Mouse (Mus musculus) lung, postnatal 0 days (tissue): ENCODE data around the gene Pygm. TPM values are rescaled to one million over a fixed set of nuclear protein-coding genes. Genes with fewer than 3 reads are reported as not detected.

Experiments used
- ATAC-seq: fragments of 200-750 bp; cut with Nextera tagmentation; 2 replicates; pipeline ENCODE4 v1.8.0; 2017; ENCODE audit warnings: moderate library complexity
- DNase-seq: peaks from one replicate; pipeline ENCODE4 v3.0.0-alpha.2; 2016; ENCODE audit warnings: low spot score
- H3K27ac ChIP-seq: fragments of 300-500 bp; sonication (generic); 2 replicates; pipeline ENCODE4 v1.5.1; 2014; ENCODE audit warnings: antibody characterized with exemption, mild to moderate bottlenecking, low read length, mixed read lengths
- H3K27me3 ChIP-seq: fragments of 300-500 bp; sonication (generic); replicated peaks from 2 replicates; pipeline ENCODE4 v1.6.1; 2014; ENCODE audit warnings: low read length, mixed read lengths; ENCODE audit not compliant: insufficient read depth
- H3K36me3 ChIP-seq: fragments of 300-500 bp; sonication (generic); 2 replicates; pipeline ENCODE4 v1.6.1; 2014; ENCODE audit warnings: low read length, mixed read lengths; ENCODE audit not compliant: insufficient read depth
- H3K4me1 ChIP-seq: fragments of 300-500 bp; sonication (generic); 2 replicates; pipeline ENCODE4 v1.6.1; 2014; ENCODE audit warnings: antibody characterized with exemption, low read depth, low read length, mixed read lengths; ENCODE audit not compliant: insufficient read depth
- H3K4me2 ChIP-seq: fragments of 300-500 bp; sonication (generic); replicated peaks from 2 replicates; pipeline ENCODE4 v1.6.1; 2014; ENCODE audit warnings: low read depth, mild to moderate bottlenecking, low read length, moderate library complexity, mixed read lengths
- H3K4me3 ChIP-seq: fragments of 300-500 bp; sonication (generic); 2 replicates; pipeline ENCODE4 v1.5.1; 2014; ENCODE audit warnings: low read depth, low read length
- H3K9ac ChIP-seq: fragments of 300-500 bp; sonication (generic); replicated peaks from 2 replicates; pipeline ENCODE4 v1.6.1; 2014; ENCODE audit warnings: low read depth, mild to moderate bottlenecking
- H3K9me3 ChIP-seq: fragments of 300-500 bp; sonication (generic); 2 replicates; pipeline ENCODE4 v1.6.1; 2016; ENCODE audit warnings: low read length, mixed read lengths
- CTCF ChIP-seq: IDR thresholded peaks from 2 replicates; pipeline ENCODE4 v1.5.1; 2016; ENCODE audit warnings: antibody characterized with exemption, mild to moderate bottlenecking
- EP300 ChIP-seq: IDR thresholded peaks from 2 replicates; pipeline ENCODE4 v1.6.1; 2016; ENCODE audit warnings: antibody characterized with exemption, mild to moderate bottlenecking, control low read depth
- WGBS: fragments of 180-500 bp; shearing (Covaris S2); extraction: QIAGEN DNeasy Blood & Tissue Kit; methylation state at CpG from one replicate; pipeline ENCODE4 v1.1.7; 2014; 5-methylcytosine and 5-hydroxymethylcytosine counted together
- polyA plus RNA-seq: library from polyadenylated mRNA; unstranded; fragments of >200 nt; fragmentation: Nextera tagmentation; extraction: Ambion mirVana; gene quantifications from 2 replicates; pipeline ENCODE4 v1.2.1, GENCODE M21; 2015

Gene Pygm
- polyA plus RNA-seq, 1 experiment from 2014 or later = 20.5 TPM

DNA sequence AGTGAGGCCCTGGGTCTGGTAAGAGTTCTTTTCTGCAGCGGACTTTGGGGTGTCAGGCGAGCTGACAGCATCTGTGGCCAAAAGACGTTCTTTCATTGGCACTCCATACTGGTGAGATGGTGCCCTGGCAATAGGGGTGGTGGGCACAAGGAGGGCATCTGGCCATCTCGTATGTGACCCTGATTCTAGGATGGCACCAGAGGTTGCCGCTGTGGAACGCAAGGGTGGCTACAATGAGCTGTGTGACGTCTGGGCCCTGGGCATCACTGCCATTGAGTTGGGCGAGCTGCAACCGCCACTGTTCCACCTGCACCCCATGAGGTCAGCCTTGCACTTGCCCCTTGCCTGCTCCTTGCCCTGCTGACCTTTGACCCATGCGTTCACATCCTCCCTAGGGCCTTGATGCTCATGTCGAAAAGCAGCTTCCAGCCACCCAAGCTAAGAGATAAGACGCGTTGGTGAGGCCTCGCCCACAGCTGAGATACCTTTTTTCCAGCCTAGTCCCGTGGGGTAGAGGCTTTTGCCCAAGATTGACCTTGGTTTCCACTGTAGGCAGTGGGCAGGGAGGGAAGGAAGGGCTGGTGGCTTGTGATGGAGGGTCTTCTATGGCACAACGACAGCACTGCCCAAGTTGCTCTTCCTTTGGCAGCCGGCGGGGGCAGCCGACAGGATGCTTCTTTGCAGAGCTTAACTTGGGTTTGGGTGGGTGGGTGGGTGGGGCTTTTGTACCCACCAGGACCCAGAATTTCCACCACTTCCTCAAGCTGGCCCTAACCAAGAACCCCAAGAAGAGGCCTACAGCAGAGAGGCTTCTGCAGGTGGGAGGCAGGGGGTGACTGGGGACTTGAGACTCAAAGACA is 40.9 kb upstream of the Pygm start:
- TF ChIP-seq EP300 = no peak
- TF ChIP-seq CTCF = no peak; the same call in 1 of the 2 replicates
- H3K27ac ChIP-seq = no peak overlapping the region
- no peaks in the 10 kb centered on the region for H3K27me3 ChIP-seq
- peaks cover 28% of the 10 kb centered on the region; the same call in 1 of the 2 replicates for H3K36me3 ChIP-seq
- DNase-seq = no peak
- H3K4me3 ChIP-seq = no peak overlapping the region
- 74% methylated on average over 19 of the region's 19 CpGs for WGBS
- H3K4me1 ChIP-seq = peaks cover 9% of the 10 kb centered on the region; the same call in 1 of the 2 replicates
- H3K4me2 ChIP-seq = 0 out of 2 replicates have a peak overlapping the region, but pooled peaks have one; percentile 96
- H3K9me3 ChIP-seq = no peaks in the 10 kb centered on the region
- no peak overlapping the region for H3K9ac ChIP-seq
- no peak for ATAC-seq

DNA sequence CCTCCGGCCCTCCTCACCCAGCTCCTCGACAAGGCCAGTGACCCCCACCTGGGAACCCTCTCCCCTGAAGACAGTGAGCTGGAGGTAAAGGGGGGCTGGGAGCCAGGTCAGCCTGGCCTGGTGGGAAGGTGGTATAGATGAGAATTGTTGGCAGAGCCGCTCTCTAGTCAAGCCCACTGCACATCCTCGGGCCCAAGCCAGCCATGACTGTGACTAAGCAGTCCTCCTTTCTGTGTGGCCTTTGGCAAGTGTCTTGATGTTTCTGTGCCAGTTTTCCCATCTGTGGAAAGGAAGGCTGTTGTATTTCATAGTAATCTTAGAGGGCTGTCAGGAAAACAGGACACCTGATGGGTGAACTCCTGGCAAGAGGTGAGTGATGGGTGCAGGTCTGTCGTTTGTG is 40.2 kb upstream of the Pygm start:
- no peak overlapping the region for H3K9ac ChIP-seq
- H3K9me3 ChIP-seq = no peaks in the 10 kb centered on the region
- H3K4me2 ChIP-seq = no peak overlapping the region
- no peak overlapping the region for H3K4me3 ChIP-seq
- H3K27ac ChIP-seq = no peak overlapping the region
- no peaks in the 10 kb centered on the region for H3K27me3 ChIP-seq
- peaks cover 9% of the 10 kb centered on the region; the same call in 1 of the 2 replicates for H3K4me1 ChIP-seq
- DNase-seq (no peak), ATAC-seq (no peak)
- WGBS = 91% methylated on average over 5 of the region's 5 CpGs
- peaks cover 28% of the 10 kb centered on the region; the same call in 1 of the 2 replicates for H3K36me3 ChIP-seq
- no peak for TF ChIP-seq EP300
- TF ChIP-seq CTCF = no peak

DNA sequence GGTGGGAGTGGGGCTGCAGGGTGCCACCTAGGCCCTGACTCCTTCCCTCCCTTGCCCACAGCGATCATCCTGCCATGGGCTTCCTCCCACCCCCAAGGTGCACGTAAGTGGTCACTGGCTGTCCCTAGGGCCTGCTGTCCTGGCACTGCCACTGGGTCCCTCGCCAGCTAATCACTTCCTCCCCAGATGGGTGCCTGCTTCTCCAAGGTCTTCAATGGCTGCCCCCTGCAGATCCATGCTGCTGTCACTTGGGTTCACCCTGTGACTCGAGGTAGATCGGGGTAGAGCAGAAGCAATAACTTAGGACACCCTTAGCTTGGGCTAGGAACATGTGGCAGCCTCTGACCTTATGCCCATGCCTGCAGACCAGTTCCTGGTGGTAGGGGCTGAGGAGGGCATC is 38.2 kb upstream of the Pygm start:
- Histone ChIP-seq H3K4me2 (no peak overlapping the region), H3K9ac (no peak overlapping the region), H3K27me3 (no peaks in the 10 kb centered on the region), H3K27ac (no peak overlapping the region), H3K4me3 (no peak overlapping the region), H3K9me3 (no peaks in the 10 kb centered on the region), H3K36me3 (peaks cover 21% of the 10 kb centered on the region; the same call in 1 of the 2 replicates), H3K4me1 (no peaks in the 10 kb centered on the region; the same call in 1 of the 2 replicates)
- DNase-seq (no peak), ATAC-seq (no peak)
- 77% methylated on average over 5 of the region's 5 CpGs for WGBS
- TF ChIP-seq CTCF = no peak
- TF ChIP-seq EP300 = no peak

DNA sequence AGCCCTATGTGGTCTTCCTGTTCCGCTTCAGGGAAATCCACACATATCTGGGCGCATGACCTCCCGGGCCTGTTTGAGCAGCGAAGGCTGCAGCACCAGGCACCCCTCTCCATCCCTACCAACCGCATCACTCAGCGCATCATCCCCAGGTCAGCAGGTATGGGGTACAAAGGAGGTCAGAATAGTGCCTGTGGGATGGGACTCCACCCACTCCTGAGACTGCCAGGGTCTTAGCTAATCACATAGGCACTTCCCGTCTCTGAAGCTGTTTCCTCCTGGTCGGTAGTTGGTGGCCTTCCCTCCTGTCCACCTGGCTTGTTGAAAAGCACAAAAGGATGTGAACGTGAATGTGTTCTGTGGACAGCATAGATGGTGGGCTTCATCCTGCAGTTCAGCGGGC is 37.5 kb upstream of the Pygm start:
- Histone ChIP-seq H3K9ac (no peak overlapping the region), H3K4me1 (no peaks in the 10 kb centered on the region; the same call in 1 of the 2 replicates), H3K27me3 (no peaks in the 10 kb centered on the region), H3K4me2 (no peak overlapping the region), H3K36me3 (peaks cover 21% of the 10 kb centered on the region; the same call in 1 of the 2 replicates), H3K4me3 (no peak overlapping the region), H3K27ac (no peak overlapping the region), H3K9me3 (no peaks in the 10 kb centered on the region)
- 74% methylated on average over 10 of the region's 10 CpGs for WGBS
- TF ChIP-seq EP300 = no peak
- DNase-seq (no peak), ATAC-seq (no peak)

DNA sequence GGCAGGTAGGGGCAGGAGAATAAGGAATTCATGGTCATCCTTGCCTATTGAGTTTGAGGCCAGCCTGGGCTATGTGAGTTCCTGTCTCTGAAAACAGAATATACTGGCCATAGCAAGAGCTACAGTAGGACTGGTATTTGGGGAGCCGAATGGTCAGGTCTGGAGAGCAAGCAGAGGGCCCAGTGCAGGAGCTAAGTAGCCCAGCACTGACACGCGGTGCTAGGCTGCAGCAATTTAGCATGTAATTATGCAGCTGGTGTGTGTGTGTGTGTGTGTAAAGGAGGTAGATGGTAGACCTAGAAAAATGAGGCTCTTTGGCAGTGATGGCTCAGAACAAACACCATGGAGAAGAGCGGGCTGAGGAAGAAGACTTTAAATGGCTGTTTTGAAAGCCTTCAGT is 36.6 kb upstream of the Pygm start:
- Histone ChIP-seq H3K9ac (no peak overlapping the region), H3K9me3 (no peaks in the 10 kb centered on the region), H3K27ac (no peak overlapping the region), H3K4me3 (no peak overlapping the region), H3K4me1 (no peaks in the 10 kb centered on the region; the same call in 1 of the 2 replicates), H3K4me2 (no peak overlapping the region), H3K36me3 (peaks cover 21% of the 10 kb centered on the region; the same call in 1 of the 2 replicates), H3K27me3 (no peaks in the 10 kb centered on the region)
- TF ChIP-seq EP300 = no peak
- no peak for TF ChIP-seq CTCF
- no peak for DNase-seq
- ATAC-seq = no peak
- 97% methylated on average over 4 of the region's 4 CpGs for WGBS

DNA sequence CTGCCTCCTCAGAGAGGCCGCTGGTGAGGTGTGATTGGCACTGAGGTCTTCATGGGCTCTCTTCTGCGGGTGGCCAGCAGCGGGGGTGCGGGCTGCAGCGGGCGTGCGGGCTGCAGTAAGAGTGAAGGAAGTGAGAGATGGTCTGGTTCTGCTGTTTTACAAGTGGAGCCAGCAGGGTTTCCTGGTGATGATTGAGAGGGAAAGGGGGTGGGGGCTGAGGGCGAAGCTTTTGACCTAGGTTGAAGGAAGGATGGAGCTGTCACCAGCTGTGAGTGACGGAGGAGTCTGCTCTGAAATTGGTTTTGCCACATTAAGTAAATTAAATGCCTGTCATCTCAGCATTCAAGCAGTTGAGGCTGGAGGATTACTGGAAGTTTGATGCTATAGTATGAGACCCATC is 35.5 kb upstream of the Pygm start:
- no peak for ATAC-seq
- 53% methylated on average over 9 of the region's 9 CpGs for WGBS

More for the DNA sequence above, 35.5 kb upstream of the Pygm start:
- Histone ChIP-seq H3K27me3 (no peaks in the 10 kb centered on the region), H3K9ac (no peak overlapping the region), H3K9me3 (no peaks in the 10 kb centered on the region), H3K4me1 (no peaks in the 10 kb centered on the region; the same call in 1 of the 2 replicates), H3K4me3 (no peak overlapping the region), H3K4me2 (no peak overlapping the region), H3K36me3 (peaks cover 21% of the 10 kb centered on the region; the same call in 1 of the 2 replicates), H3K27ac (no peak overlapping the region)
- no peak for DNase-seq
- TF ChIP-seq EP300 = no peak
- TF ChIP-seq CTCF = no peak
